Mouse (Mus musculus) stomach, postnatal 0 days (tissue): ENCODE results near the gene Cngb1. TPM values are rescaled to one million over a fixed set of nuclear protein-coding genes. Genes with fewer than 3 reads are reported as not detected.

Experiments
- ATAC-seq: fragments of 200-750 bp; cut with Nextera tagmentation; 2 replicates; pipeline ENCODE4 v1.8.0; 2017; ENCODE audit not compliant: low FRiP score, low TSS enrichment
- DNase-seq: peaks from one replicate; pipeline ENCODE4 v3.0.0-alpha.2; 2016; ENCODE audit warnings: low spot score
- H3K27ac ChIP-seq: fragments of 300-500 bp; sonication (generic); replicated peaks from 2 replicates; pipeline ENCODE4 v1.5.1; 2014; ENCODE audit warnings: mild to moderate bottlenecking, control low read depth
- H3K27me3 ChIP-seq: fragments of 300-500 bp; sonication (generic); 2 replicates; pipeline ENCODE4 v1.6.1; 2014; ENCODE audit warnings: low read length; ENCODE audit not compliant: control insufficient read depth, insufficient read depth
- H3K36me3 ChIP-seq: fragments of 300-500 bp; sonication (generic); 2 replicates; pipeline ENCODE4 v1.6.1; 2014; ENCODE audit warnings: low read length, mixed read lengths; ENCODE audit not compliant: control insufficient read depth, insufficient read depth
- H3K4me1 ChIP-seq: fragments of 300-500 bp; sonication (generic); replicated peaks from 2 replicates; pipeline ENCODE4 v1.6.1; 2014; ENCODE audit warnings: antibody characterized with exemption; ENCODE audit not compliant: control insufficient read depth, insufficient read depth
- H3K4me2 ChIP-seq: fragments of 300-500 bp; sonication (generic); replicated peaks from 2 replicates; pipeline ENCODE4 v1.6.1; 2014; ENCODE audit warnings: low read depth, mild to moderate bottlenecking, control low read depth, moderate library complexity
- H3K4me3 ChIP-seq: fragments of 300-500 bp; sonication (generic); 2 replicates; pipeline ENCODE4 v1.5.1; 2014; ENCODE audit warnings: low read depth, low read length, control low read depth
- H3K9ac ChIP-seq: fragments of 300-500 bp; sonication (generic); 2 replicates; pipeline ENCODE4 v1.6.1; 2014; ENCODE audit warnings: mild to moderate bottlenecking, low read length, control low read depth, mixed read lengths
- H3K9me3 ChIP-seq: fragments of 300-500 bp; sonication (generic); 2 replicates; pipeline ENCODE4 v1.6.1; 2016; ENCODE audit warnings: low read length; ENCODE audit not compliant: control insufficient read depth
- CTCF ChIP-seq: IDR thresholded peaks from 2 replicates; pipeline ENCODE4 v1.5.1; 2016; ENCODE audit warnings: antibody characterized with exemption, low read depth, mild to moderate bottlenecking, moderate library complexity
- EP300 ChIP-seq: optimal IDR thresholded peaks from 2 replicates; pipeline ENCODE3; 2016; ENCODE audit warnings: antibody characterized with exemption
- WGBS: fragments of 180-500 bp; shearing (Covaris S2); extraction: QIAGEN DNeasy Blood & Tissue Kit; methylation state at CpG from one replicate; pipeline ENCODE4 v1.1.7; 2014; 5-methylcytosine and 5-hydroxymethylcytosine counted together
- polyA plus RNA-seq: library from polyadenylated mRNA; unstranded; fragments of >200 nt; fragmentation: Nextera tagmentation; extraction: Ambion mirVana; gene quantifications from 2 replicates; pipeline ENCODE4 v1.2.1, GENCODE M21; 2015

Cngb1 gene
- polyA plus RNA-seq, 1 experiment from 2014 or later: 1.1 TPM

- no peak for DNase-seq
- H3K27me3 ChIP-seq: no peaks in the 10 kb centered on the region
- 0 out of 2 replicates have a peak, but pooled peaks cover 5% of the 10 kb centered on the region for H3K4me1 ChIP-seq
- H3K4me3 ChIP-seq: peak overlapping the region; percentile 83
- H3K27ac ChIP-seq: no peak overlapping the region
- ATAC-seq: no peak
- peak overlapping the region; percentile 80 for H3K4me2 ChIP-seq
- TF ChIP-seq CTCF: no peak
- TF ChIP-seq EP300: no peak
- H3K9me3 ChIP-seq: no peaks in the 10 kb centered on the region
- WGBS: 38% methylated on average over 1 of the region's 1 CpGs
- H3K9ac ChIP-seq: peak overlapping the region; percentile 93; the same call in 1 of the 2 replicates
- H3K36me3 ChIP-seq: peaks cover 27% of the 10 kb centered on the region
Measured at GRCm38 (mm10) chr8:95330367-95330766, 24.0 kb upstream of the Cngb1 start.

- Histone ChIP-seq H3K4me3 (no peak overlapping the region), H3K9me3 (no peaks in the 10 kb centered on the region), H3K36me3 (peaks cover 27% of the 10 kb centered on the region), H3K27me3 (no peaks in the 10 kb centered on the region), H3K4me1 (0 out of 2 replicates have a peak, but pooled peaks cover 4% of the 10 kb centered on the region), H3K9ac (no peak overlapping the region), H3K4me2 (no peak overlapping the region), H3K27ac (no peak overlapping the region)
- DNase-seq (no peak), ATAC-seq (no peak)
- no peak for TF ChIP-seq CTCF
- TF ChIP-seq EP300: no peak
- 91% methylated on average over 45 of the region's 46 CpGs for WGBS
Measured at GRCm38 (mm10) chr8:95327866-95328465, 21.6 kb upstream of the Cngb1 start.

DNA sequence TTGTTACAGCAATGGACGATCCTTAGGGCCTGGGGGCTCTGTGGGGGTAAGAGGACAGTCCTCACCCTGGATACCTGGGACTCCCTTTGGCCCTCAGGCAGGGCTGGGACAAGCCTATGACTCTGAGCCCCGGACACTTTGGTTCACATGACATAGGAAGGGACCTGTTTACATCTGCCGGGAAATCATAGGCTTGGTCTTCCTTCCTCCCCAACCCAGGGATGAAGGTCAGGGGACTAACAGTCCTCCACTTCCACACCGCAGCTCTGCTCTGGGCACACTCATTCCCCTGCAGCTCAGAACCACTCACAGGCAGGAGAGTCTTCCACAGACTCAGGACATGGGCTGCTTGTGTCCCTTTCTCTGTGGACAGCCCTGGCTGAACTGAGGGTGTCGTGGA is 20.4 kb upstream of the Cngb1 start:
- Histone ChIP-seq H3K9me3 (no peaks in the 10 kb centered on the region), H3K4me1 (0 out of 2 replicates have a peak, but pooled peaks cover 3% of the 10 kb centered on the region), H3K27ac (no peak overlapping the region), H3K36me3 (peaks cover 27% of the 10 kb centered on the region), H3K27me3 (no peaks in the 10 kb centered on the region), H3K4me2 (no peak overlapping the region), H3K4me3 (no peak overlapping the region), H3K9ac (no peak overlapping the region)
- TF ChIP-seq CTCF (no peak), EP300 (no peak)
- WGBS: 94% methylated on average over 5 of the region's 5 CpGs
- DNase-seq (no peak), ATAC-seq (no peak)

GRCm38 (mm10) chr8:95324646-95325045 is 18.3 kb upstream of the Cngb1 start:
- no peaks in the 10 kb centered on the region for H3K27me3 ChIP-seq
- no peak overlapping the region for H3K4me2 ChIP-seq
- H3K36me3 ChIP-seq: peaks cover 27% of the 10 kb centered on the region
- no peak overlapping the region for H3K9ac ChIP-seq
- DNase-seq (no peak), ATAC-seq (no peak)
- H3K27ac ChIP-seq: no peak overlapping the region
- no peak overlapping the region for H3K4me3 ChIP-seq
- no peaks in the 10 kb centered on the region; the same call in 1 of the 2 replicates for H3K4me1 ChIP-seq
- TF ChIP-seq CTCF (no peak), EP300 (no peak)
- WGBS: 70% methylated on average over 5 of the region's 5 CpGs
- H3K9me3 ChIP-seq: no peaks in the 10 kb centered on the region

DNA sequence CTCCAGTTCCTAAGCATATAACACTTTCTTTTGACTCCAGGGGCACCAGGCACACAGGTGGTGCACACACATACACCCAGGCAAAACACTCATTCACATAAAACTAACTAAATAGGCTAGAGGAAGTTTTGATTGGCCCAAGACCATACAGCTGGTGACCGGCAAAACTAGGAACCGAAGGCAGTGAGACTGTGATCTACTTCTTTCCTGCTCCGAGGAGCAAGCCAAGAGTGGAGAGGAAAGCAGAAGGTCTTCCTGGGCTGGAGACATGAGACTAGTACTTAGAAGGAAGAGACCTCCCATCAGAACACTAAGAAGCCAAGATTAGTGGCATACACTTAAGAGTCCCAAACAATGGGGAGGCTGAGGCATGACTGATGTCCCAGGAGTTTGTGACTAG is 16.8 kb upstream of the Cngb1 start:
- no peak for DNase-seq
- WGBS: 81% methylated on average over 3 of the region's 3 CpGs
- TF ChIP-seq EP300 (no peak), CTCF (no peak)
- Histone ChIP-seq H3K9me3 (no peaks in the 10 kb centered on the region), H3K4me2 (no peak overlapping the region), H3K27ac (no peak overlapping the region), H3K4me1 (no peaks in the 10 kb centered on the region; the same call in 1 of the 2 replicates), H3K9ac (no peak overlapping the region), H3K4me3 (no peak overlapping the region), H3K27me3 (no peaks in the 10 kb centered on the region), H3K36me3 (peaks cover 16% of the 10 kb centered on the region)
- ATAC-seq: no peak
